ENCODE assay signal across 10 mouse cellular contexts in genomic region chr13:21751827-21752226, GRCm38 (mm10). TPM values are rescaled to one million over a fixed set of nuclear protein-coding genes. Genes with fewer than 3 reads are reported as not detected.
DNase-seq lines count a peak whose midpoint lies in the region; ATAC-seq and TF ChIP-seq lines count a peak whose summit lies in the region.
"Had no signal": no experiment of that assay in that cellular context is flagged by ENCODE, and none has a peak within 500 bp of the region (broad histone marks: within the 10 kb centered on the region; RNA-seq: fewer than 3 reads in every experiment).

No protein-coding gene starts in this region.

- peaks cover 18% of the 10 kb centered on the region for H3K79me2 ChIP-seq in myocyte (ENCODE audit: control insufficient read depth, insufficient read depth)

- no peaks in the 10 kb centered on the region for H3K27me3 ChIP-seq in midbrain, embryonic 10.5 days (ENCODE audit: low read depth, poor library complexity, severe bottlenecking)
- H3K27me3 ChIP-seq in midbrain, embryonic 16.5 days (ENCODE audit: control insufficient read depth, insufficient read depth, low read depth, low read length), result no peaks in the 10 kb centered on the region
- no peaks in the 10 kb centered on the region for H3K27me3 ChIP-seq in forebrain, embryonic 15.5 days
- no peaks in the 10 kb centered on the region for H3K27me3 ChIP-seq in myocyte (ENCODE audit: control insufficient read depth, insufficient read depth, insufficient read length)

- H3ac ChIP-seq in myocyte (ENCODE audit: control insufficient read depth, insufficient read length), result no peak overlapping the region

- H3K9me3 ChIP-seq in midbrain, embryonic 10.5 days (replicated peaks), result no peaks in the 10 kb centered on the region
- H3K9me3 ChIP-seq in midbrain, embryonic 16.5 days (replicated peaks; ENCODE audit: control insufficient read depth, low read length, poor library complexity, severe bottlenecking), result no peaks in the 10 kb centered on the region
- H3K9me3 ChIP-seq in forebrain, embryonic 15.5 days, result no peaks in the 10 kb centered on the region

- peak; percentile 23 for DNase-seq in heart, adult 11 months
- DNase-seq in heart, adult 9 months (ENCODE audit: low spot score in 2 of 2), result no peak
- DNase-seq in midbrain, embryonic 10.5 days (ENCODE audit: low spot score), result peak; percentile 20
- no peak for DNase-seq in Muller cell, postnatal 12 days (ENCODE audit: inconsistent ontology term)
- DNase-seq in spleen, adult 12 weeks (ENCODE audit: low spot score), result no peak
- DNase-seq: kidney, postnatal 36 days had no signal

- peak overlapping the region; percentile 58; the same call in 1 of the 2 replicates for H3K4me3 ChIP-seq in midbrain, embryonic 10.5 days
- no peak overlapping the region for H3K4me3 ChIP-seq in midbrain, embryonic 16.5 days (ENCODE audit: low read depth, low read length)
- H3K4me3 ChIP-seq in forebrain, embryonic 15.5 days, result no peak overlapping the region
- no peak overlapping the region for H3K4me3 ChIP-seq in myocyte

- H3K4me1 ChIP-seq in midbrain, embryonic 10.5 days, result peaks cover 60% of the 10 kb centered on the region
- peaks cover 28% of the 10 kb centered on the region for H3K4me1 ChIP-seq in midbrain, embryonic 16.5 days (ENCODE audit: control insufficient read depth, insufficient read depth, low read length)
- H3K4me1 ChIP-seq in forebrain, embryonic 15.5 days, result peaks cover 52% of the 10 kb centered on the region

- no peak overlapping the region for H3K4me2 ChIP-seq in midbrain, embryonic 16.5 days (ENCODE audit: low read length)
- H3K4me2 ChIP-seq in forebrain, embryonic 15.5 days (replicated peaks), result no peak overlapping the region
- peak overlapping the region; percentile 74 for H3K4me2 ChIP-seq in myocyte (ENCODE audit: low read depth)

- ATAC-seq in midbrain, embryonic 16.5 days, result no peak
- ATAC-seq in forebrain, embryonic 15.5 days (replicated peaks), result no peak
- ATAC-seq: lung, postnatal 0 days had no signal

- H3K27ac ChIP-seq in midbrain, embryonic 10.5 days (replicated peaks), result peak overlapping the region; percentile 91
- no peak overlapping the region for H3K27ac ChIP-seq in midbrain, embryonic 16.5 days (ENCODE audit: low read length)
- peak overlapping the region; percentile 96 for H3K27ac ChIP-seq in forebrain, embryonic 15.5 days (replicated peaks)

- no peak for TF ChIP-seq POLR2A in myocyte (IDR thresholded peaks at IDR 0.05; ENCODE audit: insufficient read length, low read depth)

- WGBS in midbrain, embryonic 10.5 days, result 78% methylated on average over 3 of the region's 3 CpGs
- WGBS in midbrain, embryonic 16.5 days, result 75% methylated on average over 3 of the region's 3 CpGs
- 70% methylated on average over 3 of the region's 3 CpGs for WGBS in forebrain, embryonic 15.5 days

- H3K9ac ChIP-seq in midbrain, embryonic 16.5 days (ENCODE audit: low read depth, low read length), result no peak overlapping the region
- no peak overlapping the region for H3K9ac ChIP-seq in forebrain, embryonic 15.5 days (replicated peaks)

- H3K36me3 ChIP-seq in midbrain, embryonic 10.5 days, result no peaks in the 10 kb centered on the region
- H3K36me3 ChIP-seq in midbrain, embryonic 16.5 days (ENCODE audit: control insufficient read depth, insufficient read depth, low read length), result no peaks in the 10 kb centered on the region
- no peaks in the 10 kb centered on the region for H3K36me3 ChIP-seq in forebrain, embryonic 15.5 days
- no peaks in the 10 kb centered on the region for H3K36me3 ChIP-seq in myocyte (ENCODE audit: control insufficient read depth, insufficient read depth)

TF ChIP-seq in myocyte, 11 proteins besides CTCF, POLR2A, EP300 and RAD21:
- TF ChIP-seq TCF3 (IDR thresholded peaks at IDR 0.05; ENCODE audit: insufficient read length, low read depth), result no peak
- TF ChIP-seq CEBPB (IDR thresholded peaks at IDR 0.05; ENCODE audit: insufficient read depth, poor library complexity, severe bottlenecking), result 0 out of 2 replicates have a peak, but pooled peaks have one; percentile 38
- TF ChIP-seq SRF (IDR thresholded peaks at IDR 0.05; ENCODE audit: control insufficient read depth, insufficient read length, low read depth), result no peak

RNA-seq across cellular contexts. Expression of gene Hist1h4k, which starts 1.5 kb away (rescaled TPM):
- polyA plus RNA-seq in midbrain, embryonic 10.5 days (2016; fragmentation: Nextera tagmentation; extraction: Ambion mirVana), result 1.7 and 6.4 TPM in 2 replicates
- 2.7 TPM in 1 of 2 replicates, not detected in the other for polyA plus RNA-seq in midbrain, embryonic 16.5 days (2015; fragmentation: Nextera tagmentation; extraction: Ambion mirVana)
- 2.3 and 3.3 TPM in 2 replicates for polyA plus RNA-seq in forebrain, embryonic 15.5 days (2015; fragmentation: Nextera tagmentation; extraction: Ambion mirVana)
- polyA plus RNA-seq in myocyte (2012; fragmentation: generic; extraction: Trizol), result 6.3 TPM

RNA-seq across cellular contexts. Expression of gene Hist1h2ak, which starts 1.8 kb away (rescaled TPM):
- polyA plus RNA-seq in midbrain, embryonic 10.5 days (2016; fragmentation: Nextera tagmentation; extraction: Ambion mirVana), result 16.8 and 19.9 TPM in 2 replicates
- 4.9 and 5.7 TPM in 2 replicates for polyA plus RNA-seq in midbrain, embryonic 16.5 days (2015; fragmentation: Nextera tagmentation; extraction: Ambion mirVana)
- polyA plus RNA-seq in forebrain, embryonic 15.5 days (2015; fragmentation: Nextera tagmentation; extraction: Ambion mirVana), result 21.2 and 26.2 TPM in 2 replicates
- 2.3 TPM for polyA plus RNA-seq in myocyte (2012; fragmentation: generic; extraction: Trizol)

RNA-seq across cellular contexts. Expression of gene Hist1h2bn, which starts 2.1 kb away (rescaled TPM):
- polyA plus RNA-seq in midbrain, embryonic 10.5 days (2016; fragmentation: Nextera tagmentation; extraction: Ambion mirVana), result 0.55 and 2.6 TPM in 2 replicates
- polyA plus RNA-seq in midbrain, embryonic 16.5 days (2015; fragmentation: Nextera tagmentation; extraction: Ambion mirVana), result 1.1 TPM in 1 of 2 replicates, not detected in the other
- polyA plus RNA-seq in forebrain, embryonic 15.5 days (2015; fragmentation: Nextera tagmentation; extraction: Ambion mirVana), result 1.2 and 2.6 TPM in 2 replicates
- 1.8 TPM for polyA plus RNA-seq in myocyte (2012; fragmentation: generic; extraction: Trizol)

RNA-seq across cellular contexts. Expression of gene Hist1h4j, which starts 17.0 kb away (rescaled TPM):
- polyA plus RNA-seq in midbrain, embryonic 10.5 days (2016; fragmentation: Nextera tagmentation; extraction: Ambion mirVana), result 1.0 and 1.2 TPM in 2 replicates
- polyA plus RNA-seq in midbrain, embryonic 16.5 days (2015; fragmentation: Nextera tagmentation; extraction: Ambion mirVana), result 0.40 and 0.80 TPM in 2 replicates
- 0.83 and 1.5 TPM in 2 replicates for polyA plus RNA-seq in forebrain, embryonic 15.5 days (2015; fragmentation: Nextera tagmentation; extraction: Ambion mirVana)
- polyA plus RNA-seq in myocyte (2012; fragmentation: generic; extraction: Trizol), result 1.3 TPM
- polyA plus RNA-seq: lung, postnatal 0 days had no signal

RNA-seq across cellular contexts. Expression of gene Hist1h1b, which starts 28.6 kb away (rescaled TPM):
- polyA plus RNA-seq in midbrain, embryonic 10.5 days (2016; fragmentation: Nextera tagmentation; extraction: Ambion mirVana), result 31.5 and 37.7 TPM in 2 replicates
- 0.69 and 2.4 TPM in 2 replicates for polyA plus RNA-seq in midbrain, embryonic 16.5 days (2015; fragmentation: Nextera tagmentation; extraction: Ambion mirVana)
- 9.6 and 13.7 TPM in 2 replicates for polyA plus RNA-seq in forebrain, embryonic 15.5 days (2015; fragmentation: Nextera tagmentation; extraction: Ambion mirVana)
- 1.7 TPM for polyA plus RNA-seq in myocyte (2012; fragmentation: generic; extraction: Trizol)

Comparison
In these comparisons a context has a peak if more than half of its experiments do, and no peak if none do; other contexts are left out.
1. DNase-seq: peak in heart, adult 11 months (single experiment) and midbrain, embryonic 10.5 days (single experiment); none in heart, adult 9 months (0 of 2), Muller cell, postnatal 12 days (single experiment) and spleen, adult 12 weeks (single experiment).